19 mouse cellular contexts compared by ENCODE assay signal in genomic region chr2:58656959-58657358, GRCm38 (mm10).
DNase-seq lines count a peak whose midpoint lies in the region; ATAC-seq lines count a peak whose summit lies in the region.
"Had no signal": no experiment of that assay in that cellular context is flagged by ENCODE, and none has a peak within 500 bp of the region (broad histone marks: within the 10 kb centered on the region; RNA-seq: fewer than 3 reads in every experiment).

No protein-coding gene starts in this region.

- DNase-seq in cerebellum, adult 11-12 months, result no peak
- DNase-seq in heart, embryonic 10.5 days (ENCODE audit: low spot score), result peak; percentile 1
- no peak for DNase-seq in heart, postnatal 10 days
- DNase-seq: adrenal gland, adult 2 months; adrenal gland, adult 8-10 months; adrenal gland, postnatal 10 days; adrenal gland, postnatal 14 days; adrenal gland, postnatal 25 days; adrenal gland, postnatal 36 days; B cell, adult 2 months; cerebellum, adult 11 months; cerebellum, adult 18-20 months; cerebellum, adult 8-10 months had no signal

- no peaks in the 10 kb centered on the region for H3K27me3 ChIP-seq in heart, embryonic 10.5 days (ENCODE audit: insufficient read depth, poor library complexity, severe bottlenecking)
- H3K27me3 ChIP-seq: CH12.LX had no signal

- intact Hi-C loops in heart, postnatal 10 days (cut with DNase I), result no loop called here

- WGBS in heart, embryonic 10.5 days, result 71% methylated on average over 1 of the region's 1 CpGs

- H3K4me1 ChIP-seq in heart, embryonic 10.5 days, result no peaks in the 10 kb centered on the region

- H3K27ac ChIP-seq in heart, embryonic 10.5 days, result no peak overlapping the region

- H3K4me3 ChIP-seq in heart, embryonic 10.5 days, result no peak overlapping the region

- no peaks in the 10 kb centered on the region for H3K36me3 ChIP-seq in heart, embryonic 10.5 days
- H3K36me3 ChIP-seq: G1E had no signal

- ATAC-seq in cerebellum, adult (ENCODE audit: insufficient number of reproducible peaks, low FRiP score, low TSS enrichment), result peak; percentile 52; the same call in 1 of the 2 replicates
- ATAC-seq: activated CD4-positive, CD25-positive, alpha-beta regulatory T cell, adult 4 months; CD4-positive, CD25-positive, alpha-beta regulatory T cell, adult 4 months; Patski had no signal

- H3K9me3 ChIP-seq in heart, embryonic 10.5 days, result no peaks in the 10 kb centered on the region
